Mouse (Mus musculus) heart, postnatal 0 days (tissue): ENCODE data around the gene Hsp90ab1.
A peak's percentile ranks its signal among the peaks of the same experiment; 100 is the strongest.

Experiments
- CTCF ChIP-seq: IDR thresholded peaks from 2 replicates; pipeline ENCODE4 v1.5.1; 2016; ENCODE audit warnings: antibody characterized with exemption, control low read depth, low read depth
- EP300 ChIP-seq: IDR thresholded peaks from 2 replicates; pipeline ENCODE4 v1.6.1; 2016; ENCODE audit warnings: antibody characterized with exemption, low read depth

DNA sequence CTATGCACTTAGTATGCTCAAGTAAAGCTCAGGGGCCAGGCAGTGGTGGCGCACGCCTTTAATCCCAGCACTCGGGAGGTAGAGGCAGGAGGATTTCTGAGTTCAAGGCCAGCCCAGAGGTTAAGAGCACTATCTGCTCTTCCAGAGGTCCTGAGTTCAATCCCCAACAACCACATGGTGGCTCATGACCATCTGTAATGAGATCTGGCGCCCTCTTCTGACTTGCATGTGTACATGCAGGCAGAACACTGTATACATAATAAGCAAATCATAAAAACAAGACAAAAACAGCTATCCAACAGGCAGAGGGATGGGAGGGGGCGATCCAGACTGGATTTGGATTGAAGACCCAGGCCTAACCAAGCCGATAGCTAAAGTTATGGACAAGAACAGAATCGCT is 5.8 kb upstream of the Hsp90ab1 start:
- TF ChIP-seq CTCF = peak; percentile 59
- TF ChIP-seq EP300 = no peak
